Mouse (Mus musculus) frontal cortex, adult (tissue): Measurements from ENCODE around the gene Slc38a3.
A peak's percentile ranks its signal among the peaks of the same experiment; 100 is the strongest.

ENCODE experiments used
- ATAC-seq: cut with Nextera tagmentation; 2 replicates; pipeline ENCODE4 v1.9.2; 2017; ENCODE audit warnings: mild to moderate bottlenecking, moderate library complexity, mixed read lengths; ENCODE audit not compliant: low TSS enrichment

Slc38a3 gene

GRCm38 (mm10) chr9:107619546-107619879, 49.8 kb downstream of the Slc38a3 start:
- no peak for ATAC-seq

- ATAC-seq: no peak
Observed at GRCm38 (mm10) chr9:107618778-107619545, 50.4 kb downstream of the Slc38a3 start.

- ATAC-seq: no peak
Observed at GRCm38 (mm10) chr9:107618098-107618497, 51.2 kb downstream of the Slc38a3 start.

- ATAC-seq: no peak
Observed at GRCm38 (mm10) chr9:107617461-107617860, 51.9 kb downstream of the Slc38a3 start.

- no peak for ATAC-seq
Observed at GRCm38 (mm10) chr9:107615035-107615434, 54.3 kb downstream of the Slc38a3 start.

- no peak for ATAC-seq
Observed at GRCm38 (mm10) chr9:107612945-107613569, 56.3 kb downstream of the Slc38a3 start.

- peak; percentile 82 for ATAC-seq
Observed at GRCm38 (mm10) chr9:107612191-107612944, 57.0 kb downstream of the Slc38a3 start.

GRCm38 (mm10) chr9:107611456-107612190, 57.7 kb downstream of the Slc38a3 start:
- ATAC-seq: peak; percentile 32; the same call in 1 of the 2 replicates

GRCm38 (mm10) chr9:107609433-107609830, 59.9 kb downstream of the Slc38a3 start:
- ATAC-seq: no peak

GRCm38 (mm10) chr9:107608741-107609432, 60.4 kb downstream of the Slc38a3 start, which contains the start of gene Sema3b:
Gene Sema3b (minus strand): TSS chr9:107609229.
- ATAC-seq: no peak

GRCm38 (mm10) chr9:107607653-107608245, 61.6 kb downstream of the Slc38a3 start:
- no peak for ATAC-seq

- no peak for ATAC-seq
Observed at GRCm38 (mm10) chr9:107607036-107607435, 62.3 kb downstream of the Slc38a3 start.

- ATAC-seq: no peak
Observed at GRCm38 (mm10) chr9:107606591-107606990, 62.7 kb downstream of the Slc38a3 start.

GRCm38 (mm10) chr9:107605041-107605661, 64.2 kb downstream of the Slc38a3 start:
- ATAC-seq: no peak

GRCm38 (mm10) chr9:107603251-107603650, 66.1 kb downstream of the Slc38a3 start:
- ATAC-seq: no peak

- peak; percentile 78 for ATAC-seq
Observed at GRCm38 (mm10) chr9:107602068-107602648, 67.2 kb downstream of the Slc38a3 start.

GRCm38 (mm10) chr9:107601275-107601674, 68.1 kb downstream of the Slc38a3 start:
- ATAC-seq: no peak

- ATAC-seq: no peak
Observed at GRCm38 (mm10) chr9:107600745-107601144, 68.6 kb downstream of the Slc38a3 start.
